Mouse (Mus musculus) MEL (cell line): Measurements from ENCODE around the gene Csad. TPM values are rescaled to one million over a fixed set of nuclear protein-coding genes. Genes with fewer than 3 reads are reported as not detected.

ENCODE experiments used
- DNase-seq: peaks from one replicate; pipeline ENCODE4 v3.0.0; 2011; ENCODE audit warnings: low read depth, low spot score
- H3K27ac ChIP-seq: 2 replicates; pipeline ENCODE4 v1.5.1; 2012; ENCODE audit warnings: low read depth, mild to moderate bottlenecking, control low read depth, low read length, moderate library complexity; ENCODE audit not compliant: control insufficient read depth
- H3K27me3 ChIP-seq, 2 experiments: fragments of 150-350 bp in 1 of 2; sonication (generic) in 1 of 2; 2 replicates each; pipeline ENCODE4 v1.6.1; 2012; ENCODE audit warnings: low read length in 2 of 2, mild to moderate bottlenecking in 2 of 2, improper control_type of control experiment in 1 of 2, moderate library complexity in 1 of 2; ENCODE audit not compliant: insufficient read depth in 2 of 2, control insufficient read depth in 1 of 2
- H3K36me3 ChIP-seq, 2 experiments: 2 replicates each; pipeline ENCODE4 v1.6.1; 2012 to 2014; ENCODE audit warnings: low read length in 2 of 2, improper control_type of control experiment in 1 of 2, inconsistent platforms in 1 of 2, mild to moderate bottlenecking in 1 of 2; ENCODE audit not compliant: insufficient read depth in 2 of 2, control insufficient read depth in 1 of 2
- H3K4me1 ChIP-seq, 2 experiments: fragments of 150-350 bp in 1 of 2; sonication (generic) in 1 of 2; 2 replicates each; pipeline ENCODE4 v1.6.1; 2012; ENCODE audit warnings: low read length in 2 of 2, improper control_type of control experiment in 1 of 2, mild to moderate bottlenecking in 1 of 2; ENCODE audit not compliant: insufficient read depth in 2 of 2, control insufficient read depth in 1 of 2
- H3K4me3 ChIP-seq, 2 experiments: fragments of 150-350 bp in 1 of 2; sonication (generic) in 1 of 2; 2 replicates each; pipeline ENCODE4 v1.5.1; 2012; ENCODE audit warnings: low read depth in 2 of 2, low read length in 2 of 2, mild to moderate bottlenecking in 2 of 2, moderate library complexity in 2 of 2, control low read depth in 1 of 2, improper control_type of control experiment in 1 of 2; ENCODE audit not compliant: control insufficient read depth in 1 of 2, insufficient read depth in 1 of 2
- H3K79me2 ChIP-seq: 2 replicates; pipeline ENCODE4 v1.6.1; 2012; ENCODE audit warnings: mild to moderate bottlenecking, low read length, moderate library complexity; ENCODE audit not compliant: control insufficient read depth, poor library complexity, insufficient read depth
- H3K9ac ChIP-seq: 2 replicates; pipeline ENCODE4 v1.6.1; 2012; ENCODE audit warnings: low read depth, mild to moderate bottlenecking, control low read depth, low read length, moderate library complexity; ENCODE audit not compliant: control insufficient read depth, poor library complexity, severe bottlenecking
- H3K9me3 ChIP-seq: fragments of 150-350 bp; sonication (generic); replicated peaks from 2 replicates; pipeline ENCODE4 v1.6.1; 2012; ENCODE audit warnings: mild to moderate bottlenecking, low read length, improper control_type of control experiment, moderate library complexity; ENCODE audit not compliant: insufficient read depth
- CTCF ChIP-seq, 3 experiments: IDR thresholded peaks in 2 of 3; conservative IDR thresholded peaks in 1 of 3; 2 replicates each; pipeline ENCODE4 v1.5.1; 2011 to 2012; ENCODE audit warnings: low read length in 3 of 3, low read depth in 2 of 3, mild to moderate bottlenecking in 2 of 3, improper control_type of control experiment in 1 of 3, inconsistent platforms in 1 of 3, mixed read lengths in 1 of 3, moderate library complexity in 1 of 3; ENCODE audit not compliant: control insufficient read depth in 1 of 3, insufficient read depth in 1 of 3, poor library complexity in 1 of 3, severe bottlenecking in 1 of 3
- E2F4 ChIP-seq: IDR thresholded peaks from 2 replicates; pipeline ENCODE4 v1.6.1; 2011; ENCODE audit warnings: low read depth, low read length, improper control_type of control experiment, borderline replicate concordance
- ELF1 ChIP-seq: IDR thresholded peaks from 2 replicates; pipeline ENCODE4 v1.6.1; 2014; ENCODE audit warnings: low read depth, mild to moderate bottlenecking, inconsistent platforms, low read length, improper control_type of control experiment, moderate library complexity
- EP300 ChIP-seq, 2 experiments: IDR thresholded peaks; 2 replicates each; pipeline ENCODE4 v1.6.1; 2011; ENCODE audit warnings: improper control_type of control experiment in 2 of 2, low read length in 2 of 2, low read depth in 1 of 2, mild to moderate bottlenecking in 1 of 2
- ETS1 ChIP-seq: IDR thresholded peaks from 2 replicates; pipeline ENCODE4 v1.6.1; 2012; ENCODE audit warnings: low read depth, mild to moderate bottlenecking, inconsistent platforms, low read length, improper control_type of control experiment, moderate library complexity
- GATA1 ChIP-seq: IDR thresholded peaks from 2 replicates; pipeline ENCODE4 v1.6.1; 2011; ENCODE audit warnings: low read depth, low read length, improper control_type of control experiment
- HCFC1 ChIP-seq: IDR thresholded peaks from 2 replicates; pipeline ENCODE4 v1.6.1; 2012; ENCODE audit warnings: low read depth, mild to moderate bottlenecking, inconsistent platforms, low read length, improper control_type of control experiment, moderate library complexity
- JUND ChIP-seq: IDR thresholded peaks from 2 replicates; pipeline ENCODE4 v1.6.1; 2011; ENCODE audit warnings: low read depth, mild to moderate bottlenecking, improper control_type of control experiment, low read length
- KAT2A ChIP-seq: conservative IDR thresholded peaks from 2 replicates; pipeline ENCODE4 v1.6.1; 2012; ENCODE audit warnings: low read depth, low read length, improper control_type of control experiment, inconsistent platforms
- MAX ChIP-seq: IDR thresholded peaks from 2 replicates; pipeline ENCODE4 v1.6.1; 2011; ENCODE audit warnings: low read length, improper control_type of control experiment
- MAZ ChIP-seq: IDR thresholded peaks from 2 replicates; pipeline ENCODE4 v1.6.1; 2012; ENCODE audit warnings: low read depth, mild to moderate bottlenecking, inconsistent platforms, low read length, improper control_type of control experiment
- MXI1 ChIP-seq: IDR thresholded peaks from 2 replicates; pipeline ENCODE4 v1.6.1; 2011; ENCODE audit warnings: mild to moderate bottlenecking, low read depth, low read length, improper control_type of control experiment
- MYB ChIP-seq: IDR thresholded peaks from 2 replicates; pipeline ENCODE4 v1.6.1; 2011; ENCODE audit warnings: mild to moderate bottlenecking, low read depth, low read length, improper control_type of control experiment
- MYC ChIP-seq: IDR thresholded peaks from 2 replicates; pipeline ENCODE4 v1.6.1; 2011; ENCODE audit warnings: low read depth, mild to moderate bottlenecking, low read length, improper control_type of control experiment, moderate library complexity
- NELFE ChIP-seq: IDR thresholded peaks from 2 replicates; pipeline ENCODE4 v1.6.1; 2011; ENCODE audit warnings: low read depth, low read length, improper control_type of control experiment
- NRF1 ChIP-seq: IDR thresholded peaks from 2 replicates; pipeline ENCODE4 v1.6.1; 2014; ENCODE audit warnings: low read depth, mild to moderate bottlenecking, inconsistent platforms, low read length, improper control_type of control experiment, moderate library complexity; ENCODE audit not compliant: poor library complexity, insufficient read depth, severe bottlenecking
- POLR2A ChIP-seq, 2 experiments: IDR thresholded peaks; 2 replicates each; pipeline ENCODE4 v1.6.1; 2011 to 2012; ENCODE audit warnings: low read length in 2 of 2, mild to moderate bottlenecking in 2 of 2, control low read depth in 1 of 2, improper control_type of control experiment in 1 of 2, low read depth in 1 of 2, moderate library complexity in 1 of 2; ENCODE audit not compliant: control insufficient read depth in 1 of 2, insufficient read depth in 1 of 2, poor library complexity in 1 of 2
- POLR2AphosphoS5 ChIP-seq: IDR thresholded peaks from 2 replicates; pipeline ENCODE4 v1.6.1; 2012; ENCODE audit warnings: low read depth, borderline replicate concordance, mild to moderate bottlenecking, inconsistent platforms, low read length, moderate library complexity, mixed read lengths
- RAD21 ChIP-seq: IDR thresholded peaks from 2 replicates; pipeline ENCODE4 v1.6.1; 2011; ENCODE audit warnings: mild to moderate bottlenecking, low read depth, low read length, improper control_type of control experiment
- RCOR1 ChIP-seq: IDR thresholded peaks from 2 replicates; pipeline ENCODE4 v1.6.1; 2012; ENCODE audit warnings: low read depth, mild to moderate bottlenecking, inconsistent platforms, low read length, improper control_type of control experiment
- SIN3A ChIP-seq: IDR thresholded peaks from 2 replicates; pipeline ENCODE4 v1.6.1; 2012; ENCODE audit warnings: low read length, improper control_type of control experiment, inconsistent platforms
- SMC3 ChIP-seq: IDR thresholded peaks from 2 replicates; pipeline ENCODE4 v1.6.1; 2011; ENCODE audit warnings: low read depth, low read length, improper control_type of control experiment
- TAL1 ChIP-seq: IDR thresholded peaks from 2 replicates; pipeline ENCODE4 v1.6.1; 2012; ENCODE audit warnings: mild to moderate bottlenecking, inconsistent platforms, low read length, moderate library complexity, mixed read lengths
- TBP ChIP-seq: IDR thresholded peaks from 2 replicates; pipeline ENCODE4 v1.8.0; 2011; ENCODE audit warnings: low read depth, low read length, improper control_type of control experiment
- TCF12 ChIP-seq: IDR thresholded peaks from 2 replicates; pipeline ENCODE4 v1.6.1; 2014; ENCODE audit warnings: low read depth, mild to moderate bottlenecking, inconsistent platforms, low read length, improper control_type of control experiment, moderate library complexity
- UBTF ChIP-seq: IDR thresholded peaks from 2 replicates; pipeline ENCODE4 v1.6.1; 2012; ENCODE audit warnings: low read depth, mild to moderate bottlenecking, inconsistent platforms, low read length, improper control_type of control experiment, moderate library complexity, borderline replicate concordance; ENCODE audit not compliant: insufficient read depth
- USF1 ChIP-seq: IDR thresholded peaks from 2 replicates; pipeline ENCODE4 v1.6.1; 2014; ENCODE audit warnings: low read depth, mild to moderate bottlenecking, inconsistent platforms, low read length, improper control_type of control experiment, moderate library complexity
- ZC3H11A ChIP-seq: IDR thresholded peaks from 2 replicates; pipeline ENCODE4 v1.6.1; 2012; ENCODE audit warnings: low read depth, mild to moderate bottlenecking, inconsistent platforms, low read length, improper control_type of control experiment
- ZKSCAN1 ChIP-seq: IDR thresholded peaks from 2 replicates; pipeline ENCODE4 v1.6.1; 2012; ENCODE audit warnings: low read depth, mild to moderate bottlenecking, inconsistent platforms, low read length, improper control_type of control experiment, moderate library complexity
- ZNF384 ChIP-seq: IDR thresholded peaks from 2 replicates; pipeline ENCODE4 v1.6.1; 2012; ENCODE audit warnings: low read depth, mild to moderate bottlenecking, inconsistent platforms, low read length, improper control_type of control experiment
- polyA plus RNA-seq, 2 experiments: library from polyadenylated mRNA; stranded (reverse) in 1 of 2; unstranded in 1 of 2; fragments of >175 nt in 1 of 2; fragments of >200 nt in 1 of 2; gene quantifications; 2 replicates each; pipeline versions ENCODE4 v1.2.1 to v1.2.4; 2012; ENCODE audit warnings: low replicate concordance in 2 of 2, low read depth in 1 of 2; ENCODE audit not compliant: insufficient read length in 2 of 2, insufficient read depth in 1 of 2, missing spikeins in 1 of 2
- total RNA-seq: library from RNA; depleted of rRNA; stranded (reverse); fragments of 300-350 nt; gene quantifications from 2 replicates; pipeline ENCODE4 v1.2.3, GENCODE M21; 2012

Csad gene
- total and polyA plus RNA-seq, 3 experiments = 4.1 to 10.5 TPM; not detected in 1

DNA sequence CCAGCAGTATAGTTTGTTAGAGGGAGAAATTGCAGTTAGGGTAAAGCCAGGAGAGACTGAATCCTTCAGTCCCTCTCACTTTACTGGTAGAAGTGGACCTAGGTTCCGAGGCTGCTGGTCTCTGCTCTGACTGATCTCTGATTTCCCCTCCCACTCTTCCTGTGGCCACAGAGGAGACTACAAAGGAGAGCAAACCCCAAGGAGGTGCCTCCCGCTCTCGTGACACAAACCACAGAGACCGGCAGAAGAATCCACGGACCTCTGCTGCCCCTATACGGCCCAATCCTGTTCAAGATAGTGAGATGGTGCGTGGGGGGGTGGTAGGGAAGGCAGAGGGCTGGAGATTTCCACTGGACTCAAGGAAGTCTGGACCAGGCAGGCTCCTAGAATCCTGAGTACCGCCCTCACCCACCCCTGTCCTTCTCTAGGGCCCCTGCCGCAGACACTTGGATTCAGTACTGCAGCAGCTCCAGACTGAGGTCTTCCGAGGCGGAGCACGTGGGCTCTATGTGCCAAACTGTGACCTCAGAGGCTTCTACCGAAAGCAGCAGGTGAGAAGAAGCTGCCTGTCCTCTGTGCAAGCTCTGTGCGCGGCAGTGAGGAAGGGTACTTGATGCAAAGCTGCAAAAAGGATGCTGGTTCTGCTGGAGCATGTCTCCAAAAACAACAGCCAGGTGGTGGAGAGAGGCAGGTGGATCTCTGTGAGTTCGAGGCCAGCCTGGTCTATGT is 56.7 kb downstream of the Csad start:
- Histone ChIP-seq H3K36me3 (peaks cover 0 to 21% of the 10 kb centered on the region in 2 experiments; a peak in 3 of 4 replicates), H3K27me3 (no peaks in the 10 kb centered on the region), H3K9ac (no peak overlapping the region), H3K79me2 (peaks cover 13% of the 10 kb centered on the region), H3K4me3 (no peak overlapping the region), H3K27ac (no peak overlapping the region), H3K9me3 (no peaks in the 10 kb centered on the region), H3K4me1 (peaks cover 13 to 22% of the 10 kb centered on the region in 2 experiments)
- TF ChIP-seq USF1 (no peak), MAX (no peak), GATA1 (no peak), MYC (no peak)
- DNase-seq = no peak

DNA sequence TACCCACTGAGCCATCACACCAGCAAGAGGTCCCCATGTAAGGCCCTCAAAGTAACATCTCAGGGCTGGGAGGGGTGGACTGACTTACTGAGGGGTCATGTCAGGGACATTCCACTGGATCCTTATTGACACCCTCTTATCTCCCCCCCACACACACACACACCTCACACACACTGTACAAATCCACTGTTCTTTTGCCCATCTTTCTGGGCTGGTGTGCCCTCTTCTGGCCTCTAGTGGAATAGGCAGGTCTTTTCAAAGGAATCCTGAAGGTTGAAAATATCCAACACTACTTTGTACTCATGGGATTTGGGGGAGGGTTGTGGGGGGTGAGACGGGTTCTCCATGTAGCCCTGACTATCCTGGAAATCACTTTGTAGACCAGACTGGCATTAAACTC is 57.6 kb downstream of the Csad start:
- Histone ChIP-seq H3K9me3 (no peaks in the 10 kb centered on the region), H3K4me1 (peaks cover 12 to 22% of the 10 kb centered on the region in 2 experiments), H3K27ac (no peak overlapping the region), H3K36me3 (peaks cover 0 to 21% of the 10 kb centered on the region in 2 experiments; a peak in 2 of 4 replicates), H3K79me2 (peaks cover 11% of the 10 kb centered on the region), H3K4me3 (no peak overlapping the region)
- TF ChIP-seq HCFC1 = 0 out of 2 replicates have a peak, but pooled peaks have one; percentile 33
- no peak for TF ChIP-seq NRF1
- no peak for TF ChIP-seq KAT2A
- TF ChIP-seq JUND = 0 out of 2 replicates have a peak, but pooled peaks have one; percentile 11
- TF ChIP-seq NELFE = no peak
- TF ChIP-seq CTCF (IDR thresholded peaks at IDR 0.05 in 2 of 3, conservative IDR thresholded peaks at IDR 0.05 in 1 of 3; ENCODE audit: control insufficient read depth in 1 of 3, insufficient read depth in 1 of 3, low read depth in 2 of 3, low read length in 3 of 3, poor library complexity in 1 of 3, severe bottlenecking in 1 of 3) = peak; percentile 74 to 97 (median 88)
- peak; percentile 79 for TF ChIP-seq RAD21
- peak; percentile 81 for TF ChIP-seq MAZ
- TF ChIP-seq MYC = no peak
- TF ChIP-seq GATA1 = peak; percentile 81
- no peak for TF ChIP-seq E2F4
- 0 out of 2 replicates have a peak, but pooled peaks have one; percentile 34 for TF ChIP-seq TCF12
- peak; percentile 64; the same call in 1 of the 2 replicates for TF ChIP-seq SIN3A
- no peak for TF ChIP-seq RCOR1
- TF ChIP-seq TBP = peak; percentile 55; the same call in 1 of the 2 replicates
- TF ChIP-seq TAL1 = peak; percentile 64
- peak; percentile 74 for TF ChIP-seq SMC3
- 0 out of 2 replicates have a peak, but pooled peaks have one; percentile 36 for TF ChIP-seq ETS1
- TF ChIP-seq USF1 = no peak
- no peak for TF ChIP-seq UBTF
- TF ChIP-seq MXI1 = peak; percentile 46; the same call in 1 of the 2 replicates
- peak; percentile 70 for TF ChIP-seq ZC3H11A
- TF ChIP-seq EP300 (IDR thresholded peaks at IDR 0.05; ENCODE audit: low read depth in 1 of 2, low read length in 2 of 2) = no peak; a peak in 1 of 4 replicates
- no peak for TF ChIP-seq ZKSCAN1
- no peak for TF ChIP-seq POLR2A (IDR thresholded peaks at IDR 0.05; ENCODE audit: control insufficient read depth in 1 of 2, insufficient read depth in 1 of 2, low read depth in 1 of 2, low read length in 2 of 2, poor library complexity in 1 of 2)
- no peak for TF ChIP-seq MYB
- TF ChIP-seq ZNF384 = peak; percentile 30; the same call in 1 of the 2 replicates
- no peak for TF ChIP-seq POLR2AphosphoS5
- TF ChIP-seq ELF1 = no peak
- TF ChIP-seq, all 39 proteins: peak for 15
- peak; percentile 89 for DNase-seq
- no peaks in the 10 kb centered on the region for H3K27me3 ChIP-seq
- no peak overlapping the region for H3K9ac ChIP-seq
